Comparison of ENCODE assay signal across 8 mouse cellular contexts in the genomic region with DNA sequence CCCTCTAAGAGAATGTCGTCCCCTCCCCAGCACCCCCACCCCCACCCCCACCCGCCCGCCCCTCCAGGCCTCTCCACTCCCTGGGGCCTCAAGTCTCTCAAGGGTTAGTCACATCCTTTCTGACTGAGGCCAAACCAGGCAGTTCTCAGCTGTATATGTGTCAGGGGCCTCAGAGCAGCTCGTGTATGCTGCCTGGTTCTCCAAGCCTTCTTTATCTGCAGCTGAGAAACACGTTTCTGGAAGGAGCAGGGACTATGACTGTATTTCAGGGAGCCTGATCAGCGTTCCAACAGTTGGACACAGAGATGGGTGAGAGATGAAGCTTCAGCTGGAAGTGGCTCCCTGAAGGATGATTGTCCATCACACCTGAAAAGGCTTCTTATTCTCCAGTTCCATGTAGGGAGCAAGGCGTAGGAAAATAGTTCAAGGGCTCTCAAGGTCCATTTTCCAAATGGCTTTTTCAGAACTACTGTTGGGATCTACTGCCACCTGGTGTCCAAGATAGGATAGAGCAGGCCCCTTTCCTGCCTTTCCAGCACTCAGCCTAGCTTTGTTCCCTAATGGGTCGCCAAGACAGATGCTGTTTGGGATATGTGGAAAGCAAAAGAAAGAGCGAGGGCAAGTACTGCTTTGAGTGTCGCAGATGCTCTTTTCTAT. TPM values are rescaled to one million over a fixed set of nuclear protein-coding genes. Genes with fewer than 3 reads are reported as not detected.
DNase-seq lines count a peak whose midpoint lies in the region; ATAC-seq and TF ChIP-seq lines count a peak whose summit lies in the region.

No protein-coding gene starts in this region.

- DNase-seq in liver: peak; percentile 62
- peak; percentile 50 for DNase-seq in embryo, embryonic 11.5 days (ENCODE audit: low read depth, low spot score)
- DNase-seq in kidney, adult 2 months: peak; percentile 74
- peak; percentile 15 to 32 for DNase-seq in spleen, postnatal 36 days (ENCODE audit: low spot score in 2 of 2)

- H3K27me3 ChIP-seq in liver, embryonic 12.5 days (replicated peaks): 0 out of 2 replicates have a peak, but pooled peaks cover 5% of the 10 kb centered on the region
- H3K27me3 ChIP-seq in kidney, adult 2 months (replicated peaks; ENCODE audit: control insufficient read depth, insufficient read depth, low read length): no peaks in the 10 kb centered on the region
- peaks cover 19% of the 10 kb centered on the region; the same call in 1 of the 2 replicates for H3K27me3 ChIP-seq in limb, embryonic 12.5 days
- no peaks in the 10 kb centered on the region for H3K27me3 ChIP-seq in midbrain, embryonic 16.5 days (ENCODE audit: control insufficient read depth, insufficient read depth, low read depth, low read length)

- ATAC-seq in liver, embryonic 12.5 days: no peak
- peak; percentile 31; the same call in 1 of the 2 replicates for ATAC-seq in granulocyte monocyte progenitor cell, adult 5-6 weeks (replicated peaks; ENCODE audit: poor library complexity, severe bottlenecking)
- ATAC-seq in limb, embryonic 12.5 days (ENCODE audit: insufficient number of reproducible peaks, insufficient read depth, low FRiP score, low TSS enrichment, low read depth): no peak
- no peak for ATAC-seq in midbrain, embryonic 16.5 days

- H3K4me2 ChIP-seq in liver, embryonic 12.5 days: no peak overlapping the region
- no peak overlapping the region for H3K4me2 ChIP-seq in limb, embryonic 12.5 days
- H3K4me2 ChIP-seq in midbrain, embryonic 16.5 days (ENCODE audit: low read length): 0 out of 2 replicates have a peak overlapping the region, but pooled peaks have one; percentile 12

- WGBS in liver, embryonic 12.5 days (ENCODE audit: insufficient replicate concordance): 22% methylated on average over 10 of the region's 10 CpGs
- WGBS in kidney, adult 2 months: 16% methylated on average over 10 of the region's 10 CpGs
- WGBS in limb, embryonic 12.5 days: 29% methylated on average over 10 of the region's 10 CpGs
- 20% methylated on average over 7 of the region's 10 CpGs for WGBS in midbrain, embryonic 16.5 days

- no peaks in the 10 kb centered on the region for H3K36me3 ChIP-seq in liver, embryonic 12.5 days
- H3K36me3 ChIP-seq in kidney, adult 2 months (ENCODE audit: control insufficient read depth, insufficient read depth, low read length): no peaks in the 10 kb centered on the region
- H3K36me3 ChIP-seq in limb, embryonic 12.5 days: no peaks in the 10 kb centered on the region
- H3K36me3 ChIP-seq in midbrain, embryonic 16.5 days (ENCODE audit: control insufficient read depth, insufficient read depth, low read length): no peaks in the 10 kb centered on the region

- H3K27ac ChIP-seq in liver, embryonic 12.5 days: no peak overlapping the region
- peak overlapping the region; percentile 39; the same call in 1 of the 2 replicates for H3K27ac ChIP-seq in kidney, adult 2 months (ENCODE audit: insufficient read depth, low read depth, low read length)
- H3K27ac ChIP-seq in limb, embryonic 12.5 days: 0 out of 2 replicates have a peak overlapping the region, but pooled peaks have one; percentile 35
- peak overlapping the region; percentile 75 for H3K27ac ChIP-seq in midbrain, embryonic 16.5 days (ENCODE audit: low read length)

- peaks cover 12% of the 10 kb centered on the region for H3K4me1 ChIP-seq in liver, embryonic 12.5 days
- H3K4me1 ChIP-seq in kidney, adult 2 months (ENCODE audit: control insufficient read depth, insufficient read depth, low read length): peaks cover 4% of the 10 kb centered on the region; the same call in 1 of the 2 replicates
- no peaks in the 10 kb centered on the region for H3K4me1 ChIP-seq in limb, embryonic 12.5 days (replicated peaks)
- H3K4me1 ChIP-seq in midbrain, embryonic 16.5 days (ENCODE audit: control insufficient read depth, insufficient read depth, low read length): no peaks in the 10 kb centered on the region; the same call in none of the 2 replicates

- H3K9me3 ChIP-seq in liver, embryonic 12.5 days (replicated peaks): no peaks in the 10 kb centered on the region
- no peaks in the 10 kb centered on the region for H3K9me3 ChIP-seq in limb, embryonic 12.5 days
- no peaks in the 10 kb centered on the region for H3K9me3 ChIP-seq in midbrain, embryonic 16.5 days (replicated peaks; ENCODE audit: control insufficient read depth, low read length, poor library complexity, severe bottlenecking)

- TF ChIP-seq POLR2A in kidney, adult 2 months (IDR thresholded peaks at IDR 0.05; ENCODE audit: low read depth, low read length): no peak

- H3K4me3 ChIP-seq in liver, embryonic 12.5 days: no peak overlapping the region
- H3K4me3 ChIP-seq in kidney, adult 2 months (ENCODE audit: insufficient read depth, low read depth, low read length): no peak overlapping the region
- no peak overlapping the region for H3K4me3 ChIP-seq in limb, embryonic 12.5 days (replicated peaks)
- H3K4me3 ChIP-seq in midbrain, embryonic 16.5 days (ENCODE audit: low read depth, low read length): no peak overlapping the region

- no peak overlapping the region for H3K9ac ChIP-seq in liver, embryonic 12.5 days
- H3K9ac ChIP-seq in limb, embryonic 12.5 days (replicated peaks): no peak overlapping the region
- no peak overlapping the region for H3K9ac ChIP-seq in midbrain, embryonic 16.5 days (ENCODE audit: low read depth, low read length)

- peak; percentile 76 for TF ChIP-seq CTCF in kidney, adult 2 months (conservative IDR thresholded peaks at IDR 0.05; ENCODE audit: insufficient read depth, insufficient read length, low read depth, low read length)

RNA-seq across cellular contexts. Expression of a gene that starts 30.5 kb away (rescaled TPM):
- 0.08 and 0.20 TPM in 2 replicates for polyA plus RNA-seq in liver, embryonic 12.5 days (2016; fragmentation: Nextera tagmentation; extraction: Ambion mirVana)
- not detected in 2 replicates for total RNA-seq in granulocyte monocyte progenitor cell, adult 5-6 weeks (2014; fragmentation: Nextera tagmentation)
- not detected in 2 replicates for total RNA-seq in granulocyte monocyte progenitor cell, adult 5-6 weeks (2017)
- 0.18 and 0.31 TPM in 2 replicates for polyA plus RNA-seq in kidney, adult 2 months (2012; rRNA removed)
- 11.1 and 14.5 TPM in 2 replicates for polyA plus RNA-seq in limb, embryonic 12.5 days (2016; fragmentation: Nextera tagmentation; extraction: Ambion mirVana)
- 90.9 and 94.7 TPM in 2 replicates for polyA plus RNA-seq in midbrain, embryonic 16.5 days (2015; fragmentation: Nextera tagmentation; extraction: Ambion mirVana)

RNA-seq across cellular contexts. Expression of a gene that starts 46.7 kb away (rescaled TPM):
- 39.3 and 40.7 TPM in 2 replicates for polyA plus RNA-seq in liver, embryonic 12.5 days (2016; fragmentation: Nextera tagmentation; extraction: Ambion mirVana)
- not detected in 2 replicates for total RNA-seq in granulocyte monocyte progenitor cell, adult 5-6 weeks (2014; fragmentation: Nextera tagmentation)
- total RNA-seq in granulocyte monocyte progenitor cell, adult 5-6 weeks (2017): not detected in 2 replicates
- 122 and 132 TPM in 2 replicates for polyA plus RNA-seq in kidney, adult 2 months (2012; rRNA removed)
- 0.14 TPM in 1 of 2 replicates, not detected in the other for polyA plus RNA-seq in limb, embryonic 12.5 days (2016; fragmentation: Nextera tagmentation; extraction: Ambion mirVana)
- polyA plus RNA-seq in midbrain, embryonic 16.5 days (2015; fragmentation: Nextera tagmentation; extraction: Ambion mirVana): 1.3 TPM in 2 replicates

RNA-seq across cellular contexts. Expression of a gene that starts 55.7 kb away (rescaled TPM):
- polyA plus RNA-seq in liver, embryonic 12.5 days (2016; fragmentation: Nextera tagmentation; extraction: Ambion mirVana): 24.8 and 28.5 TPM in 2 replicates
- 55.4 and 65.2 TPM in 2 replicates for total RNA-seq in granulocyte monocyte progenitor cell, adult 5-6 weeks (2014; fragmentation: Nextera tagmentation)
- 35.2 and 40.1 TPM in 2 replicates for total RNA-seq in granulocyte monocyte progenitor cell, adult 5-6 weeks (2017)
- polyA plus RNA-seq in kidney, adult 2 months (2012; rRNA removed): 77.2 and 82.6 TPM in 2 replicates
- polyA plus RNA-seq in limb, embryonic 12.5 days (2016; fragmentation: Nextera tagmentation; extraction: Ambion mirVana): 46.0 and 51.7 TPM in 2 replicates
- 24.4 and 26.0 TPM in 2 replicates for polyA plus RNA-seq in midbrain, embryonic 16.5 days (2015; fragmentation: Nextera tagmentation; extraction: Ambion mirVana)

Comparison
In these comparisons a context has a peak if more than half of its experiments do, and no peak if none do; other contexts are left out.
1. DNase-seq: peak in every context shown above with its lines; median percentile 74 in kidney, adult 2 months; 62 in liver; 50 in embryo, embryonic 11.5 days; 24 in spleen, postnatal 36 days.
2. RNA of a gene that starts 46.7 kb away (polyA plus RNA-seq): 122 to 132 TPM in kidney, adult 2 months and 39.3 to 40.7 TPM in liver, embryonic 12.5 days; 1.3 TPM in midbrain, embryonic 16.5 days and 0.14 TPM in limb, embryonic 12.5 days; every median in the first group is over 10 times any median in the second.